Mouse (Mus musculus) liver, adult 2 months (tissue): ENCODE measurements around the gene Matn1. TPM values are rescaled to one million over a fixed set of nuclear protein-coding genes. Genes with fewer than 3 reads are reported as not detected.

ENCODE experiments used
- DNase-seq: peaks from one replicate; pipeline ENCODE4 v3.0.0-alpha.2; 2011; ENCODE audit warnings: low read depth, low spot score; ENCODE audit errors: extremely low read depth
- H3K27ac ChIP-seq: fragments of 200-500 bp; replicated peaks from 2 replicates; pipeline ENCODE4 v1.5.1; 2012; ENCODE audit warnings: low read depth, mild to moderate bottlenecking, control low read depth, inconsistent platforms, low read length; ENCODE audit not compliant: insufficient read depth
- H3K27me3 ChIP-seq: fragments of 200-500 bp; 2 replicates; pipeline ENCODE4 v1.6.1; 2012; ENCODE audit warnings: mild to moderate bottlenecking, moderate library complexity, low read length, inconsistent platforms; ENCODE audit not compliant: control insufficient read depth, insufficient read depth
- H3K36me3 ChIP-seq: fragments of 200-500 bp; 2 replicates; pipeline ENCODE4 v1.6.1; 2012; ENCODE audit warnings: low read length, inconsistent platforms; ENCODE audit not compliant: control insufficient read depth, insufficient read depth
- H3K4me1 ChIP-seq: fragments of 200-500 bp; 2 replicates; pipeline ENCODE4 v1.6.1; 2011; ENCODE audit warnings: low read length; ENCODE audit not compliant: control insufficient read depth, insufficient read depth
- H3K4me3 ChIP-seq: fragments of 200-500 bp; 2 replicates; pipeline ENCODE4 v1.5.1; 2011; ENCODE audit warnings: low read depth, mild to moderate bottlenecking, control low read depth, low read length, moderate library complexity; ENCODE audit not compliant: insufficient read depth
- H3K79me2 ChIP-seq: fragments of 200-500 bp; 2 replicates; pipeline ENCODE4 v1.6.1; 2012; ENCODE audit warnings: inconsistent platforms, mild to moderate bottlenecking, low read length, moderate library complexity; ENCODE audit not compliant: control insufficient read depth, insufficient read depth
- H3K9ac ChIP-seq: fragments of 200-500 bp; 2 replicates; pipeline ENCODE4 v1.6.1; 2012; ENCODE audit warnings: low read depth, mild to moderate bottlenecking, control low read depth, inconsistent platforms, low read length
- CTCF ChIP-seq: fragments of 200-500 bp; IDR thresholded peaks from 2 replicates; pipeline ENCODE4 v1.5.1; 2011; ENCODE audit warnings: low read depth, low read length, control low read depth
- POLR2A ChIP-seq: fragments of 200-500 bp; IDR thresholded peaks from 2 replicates; pipeline ENCODE4 v1.6.1; 2011; ENCODE audit warnings: low read length, control low read depth; ENCODE audit not compliant: insufficient read depth; ENCODE audit errors: extremely low read depth
- WGBS: fragments of 180-500 bp; shearing (Covaris S2); methylation state at CpG from one replicate; pipeline ENCODE4 v1.1.7; 2018; 5-methylcytosine and 5-hydroxymethylcytosine counted together
- polyA plus RNA-seq: library from polyadenylated mRNA; depleted of rRNA; stranded (reverse); fragments of >200 nt; gene quantifications from 2 replicates; pipeline ENCODE4 v1.2.3, GENCODE M21; 2012
- total RNA-seq: library from RNA; depleted of rRNA; stranded (reverse); fragments of >200 nt; gene quantifications from 2 replicates; pipeline ENCODE4 v1.2.3, GENCODE M21; 2014

Matn1 gene
- total and polyA plus RNA-seq, 2 experiments: not detected

- H3K27ac ChIP-seq: no peak overlapping the region
- H3K9ac ChIP-seq: no peak overlapping the region
- 74% methylated on average over 17 of the region's 17 CpGs for WGBS
- no peak for DNase-seq
- H3K79me2 ChIP-seq: no peaks in the 10 kb centered on the region
- no peak for TF ChIP-seq POLR2A
- no peak for TF ChIP-seq CTCF
- no peak overlapping the region for H3K4me3 ChIP-seq
- H3K27me3 ChIP-seq: no peaks in the 10 kb centered on the region
- no peaks in the 10 kb centered on the region for H3K36me3 ChIP-seq
- H3K4me1 ChIP-seq: no peaks in the 10 kb centered on the region
Observed at GRCm38 (mm10) chr4:130909167-130909874, 34.9 kb upstream of the Matn1 start.

DNA sequence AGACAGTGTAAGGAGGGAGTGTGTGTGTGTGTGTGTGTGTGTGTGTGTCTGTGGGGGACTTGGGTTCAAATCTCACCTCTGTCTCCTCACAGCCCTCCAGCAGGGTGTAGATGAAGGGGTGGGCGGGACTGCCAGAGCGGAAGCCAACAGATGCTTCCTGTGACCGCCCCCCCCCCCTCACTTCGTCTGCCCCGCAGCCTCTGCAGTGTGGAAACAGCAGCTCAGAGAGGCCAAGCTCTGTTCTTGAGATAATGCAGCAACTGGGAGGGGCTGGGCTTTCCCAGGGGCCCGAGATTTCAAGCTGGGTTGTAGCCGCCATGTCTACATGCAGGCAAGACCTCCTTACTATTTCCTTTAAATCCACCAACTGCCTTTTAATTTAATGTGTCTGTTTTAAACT lies 33.5 kb upstream of the Matn1 start:
- H3K4me1 ChIP-seq: no peaks in the 10 kb centered on the region
- TF ChIP-seq CTCF: no peak
- TF ChIP-seq POLR2A: no peak
- no peak overlapping the region for H3K27ac ChIP-seq
- WGBS: 32% methylated on average over 7 of the region's 7 CpGs
- no peaks in the 10 kb centered on the region for H3K36me3 ChIP-seq
- no peaks in the 10 kb centered on the region for H3K79me2 ChIP-seq
- H3K4me3 ChIP-seq: no peak overlapping the region
- no peak overlapping the region for H3K9ac ChIP-seq
- no peaks in the 10 kb centered on the region for H3K27me3 ChIP-seq
- no peak for DNase-seq

GRCm38 (mm10) chr4:130912626-130913025 lies 31.6 kb upstream of the Matn1 start:
- H3K27me3 ChIP-seq: no peaks in the 10 kb centered on the region
- no peaks in the 10 kb centered on the region for H3K4me1 ChIP-seq
- H3K27ac ChIP-seq: no peak overlapping the region
- H3K36me3 ChIP-seq: no peaks in the 10 kb centered on the region
- no peak for DNase-seq
- no peaks in the 10 kb centered on the region for H3K79me2 ChIP-seq
- H3K4me3 ChIP-seq: no peak overlapping the region
- no peak for TF ChIP-seq POLR2A
- no peak for TF ChIP-seq CTCF
- 72% methylated on average over 3 of the region's 3 CpGs for WGBS
- H3K9ac ChIP-seq: no peak overlapping the region

DNA sequence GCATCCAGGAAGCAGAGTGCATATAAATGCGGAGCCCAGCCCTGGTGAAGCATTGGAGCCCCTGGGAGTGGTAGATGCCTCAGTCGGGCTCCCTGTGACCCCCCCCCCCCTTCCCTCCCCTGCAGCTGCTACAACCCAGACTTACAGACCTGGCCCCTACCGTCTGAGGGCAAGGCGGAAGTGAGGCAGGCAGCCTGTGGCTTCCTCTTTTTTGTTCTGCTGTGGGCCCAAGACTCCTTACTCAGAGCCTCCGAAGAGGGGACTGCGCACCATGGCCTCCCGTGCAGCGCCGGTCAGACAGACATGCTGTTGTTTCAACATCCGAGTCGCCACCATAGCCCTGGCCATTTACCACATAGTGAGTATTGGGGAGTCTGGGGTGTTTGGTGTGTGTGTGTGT lies 31.1 kb upstream of the Matn1 start, which contains the start of gene Laptm5:
Gene Laptm5 (plus strand): TSS at position 49 of the 400 bp plus-strand sequence.
- WGBS: 69% methylated on average over 11 of the region's 11 CpGs
- TF ChIP-seq POLR2A: no peak
- Histone ChIP-seq H3K4me1 (no peaks in the 10 kb centered on the region), H3K9ac (peak within 1 kb of the TSS; percentile 54), H3K36me3 (no peaks in the 10 kb centered on the region), H3K27me3 (no peaks in the 10 kb centered on the region), H3K4me3 (peak within 1 kb of the TSS; percentile 45), H3K79me2 (no peaks in the 10 kb centered on the region), H3K27ac (peak within 1 kb of the TSS; percentile 63)
- no peak for DNase-seq

DNA sequence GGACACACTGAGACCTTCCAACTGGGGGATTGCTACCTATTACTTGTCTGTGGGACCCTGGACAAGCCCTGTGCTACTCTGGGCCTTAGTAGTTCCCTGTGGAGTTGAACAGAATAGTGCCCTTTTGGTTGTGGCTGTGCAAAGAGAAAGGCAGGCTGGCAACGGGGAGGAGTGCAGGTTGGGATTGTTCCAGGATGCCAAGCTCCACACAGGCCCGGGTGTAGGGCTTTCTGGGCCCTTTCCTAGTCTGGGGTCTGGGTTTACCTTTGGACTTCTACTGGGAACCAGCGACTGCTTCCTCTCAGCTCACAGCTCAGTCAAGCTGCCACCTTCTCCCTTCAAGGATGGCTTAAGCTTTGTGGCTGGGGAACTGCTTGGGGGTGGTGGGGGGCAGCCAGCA lies 30.7 kb upstream of the Matn1 start:
- DNase-seq: no peak
- H3K27ac ChIP-seq: peak overlapping the region; percentile 63
- H3K4me3 ChIP-seq: peak overlapping the region; percentile 45
- peak overlapping the region; percentile 54 for H3K9ac ChIP-seq
- no peaks in the 10 kb centered on the region for H3K79me2 ChIP-seq
- no peaks in the 10 kb centered on the region for H3K27me3 ChIP-seq
- TF ChIP-seq POLR2A (no peak), CTCF (no peak)
- no peaks in the 10 kb centered on the region for H3K36me3 ChIP-seq
- H3K4me1 ChIP-seq: no peaks in the 10 kb centered on the region
- 57% methylated on average over 3 of the region's 3 CpGs for WGBS

DNA sequence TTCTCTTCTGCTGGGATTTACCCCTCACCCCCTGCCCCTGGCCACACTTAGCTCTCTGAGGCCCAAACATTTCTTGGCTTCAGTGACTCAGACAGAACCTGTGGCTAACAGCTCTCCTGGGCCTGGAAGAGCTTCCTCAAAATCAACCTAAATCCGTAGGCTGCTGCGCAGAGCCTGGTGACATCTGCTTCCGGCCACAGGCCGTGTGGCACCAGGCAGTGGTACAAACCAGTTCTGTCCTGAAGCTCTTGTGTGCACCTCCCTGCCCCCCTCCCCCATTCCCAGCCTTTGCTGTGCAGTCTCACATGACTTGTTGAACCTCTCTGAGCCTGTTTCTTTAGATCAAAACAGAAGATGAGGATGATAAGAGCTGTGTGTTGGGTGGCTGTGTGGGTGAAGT lies 30.2 kb upstream of the Matn1 start:
- no peak for DNase-seq
- 88% methylated on average over 4 of the region's 4 CpGs for WGBS
- H3K4me3 ChIP-seq: peak overlapping the region; percentile 45
- H3K36me3 ChIP-seq: no peaks in the 10 kb centered on the region
- no peaks in the 10 kb centered on the region for H3K4me1 ChIP-seq
- H3K27me3 ChIP-seq: no peaks in the 10 kb centered on the region
- no peaks in the 10 kb centered on the region for H3K79me2 ChIP-seq
- peak overlapping the region; percentile 54; the same call in 1 of the 2 replicates for H3K9ac ChIP-seq
- TF ChIP-seq CTCF: no peak
- TF ChIP-seq POLR2A: no peak
- H3K27ac ChIP-seq: peak overlapping the region; percentile 63
